Mouse (Mus musculus) hindbrain, embryonic 13.5 days (tissue): ENCODE measurements around the gene Stpg1. TPM values are rescaled to one million over a fixed set of nuclear protein-coding genes. Genes with fewer than 3 reads are reported as not detected.

Experiments used
- ATAC-seq: fragments of 200-750 bp; cut with Nextera tagmentation; 2 replicates; pipeline ENCODE4 v1.8.0; 2017; ENCODE audit warnings: moderate TSS enrichment; ENCODE audit not compliant: low FRiP score
- H3K27ac ChIP-seq: fragments of 300-500 bp; sonication (generic); 2 replicates; pipeline ENCODE4 v1.5.1; 2015; ENCODE audit warnings: inconsistent platforms, mild to moderate bottlenecking, moderate library complexity
- H3K27me3 ChIP-seq: fragments of 300-500 bp; sonication (generic); 2 replicates; pipeline ENCODE4 v1.6.1; 2015; ENCODE audit warnings: mild to moderate bottlenecking, inconsistent platforms
- H3K36me3 ChIP-seq: fragments of 300-500 bp; sonication (generic); 2 replicates; pipeline ENCODE4 v1.6.1; 2015; ENCODE audit warnings: mild to moderate bottlenecking, inconsistent platforms
- H3K4me1 ChIP-seq: fragments of 300-500 bp; sonication (generic); replicated peaks from 2 replicates; pipeline ENCODE4 v1.6.1; 2015; ENCODE audit warnings: inconsistent platforms
- H3K4me2 ChIP-seq: fragments of 300-500 bp; sonication (generic); 2 replicates; pipeline ENCODE4 v1.6.1; 2015; ENCODE audit warnings: inconsistent platforms, mild to moderate bottlenecking, moderate library complexity
- H3K4me3 ChIP-seq: fragments of 300-500 bp; sonication (generic); 2 replicates; pipeline ENCODE4 v1.5.1; 2015; ENCODE audit warnings: mild to moderate bottlenecking, inconsistent platforms
- H3K9ac ChIP-seq: fragments of 300-500 bp; sonication (generic); 2 replicates; pipeline ENCODE4 v1.6.1; 2015; ENCODE audit warnings: mild to moderate bottlenecking, inconsistent platforms
- H3K9me3 ChIP-seq: fragments of 300-500 bp; sonication (generic); 2 replicates; pipeline ENCODE4 v1.6.1; 2016; ENCODE audit warnings: inconsistent platforms
- WGBS: fragments of 180-500 bp; shearing (Covaris S2); methylation state at CpG from one replicate; pipeline ENCODE4 v1.1.7; 2015; 5-methylcytosine and 5-hydroxymethylcytosine counted together
- polyA plus RNA-seq: library from polyadenylated mRNA; unstranded; fragments of >200 nt; fragmentation: Nextera tagmentation; extraction: Ambion mirVana; gene quantifications from 2 replicates; pipeline ENCODE4 v1.2.1, GENCODE M21; 2015

Gene Stpg1
- polyA plus RNA-seq, 1 experiment from 2014 or later = 0.23 TPM

GRCm38 (mm10) chr4:135493691-135494520 lies 684 bp upstream of the Stpg1 start:
- Histone ChIP-seq H3K27me3 (peaks cover 17% of the 10 kb centered on the region; the same call in 1 of the 2 replicates), H3K27ac (peak overlapping the region; percentile 71), H3K4me2 (peak overlapping the region; percentile 94), H3K9me3 (no peaks in the 10 kb centered on the region), H3K4me1 (peaks cover 12% of the 10 kb centered on the region), H3K9ac (peak overlapping the region; percentile 69), H3K4me3 (peak overlapping the region; percentile 71), H3K36me3 (peaks cover 20% of the 10 kb centered on the region)
- peak; percentile 47 for ATAC-seq
- WGBS = 1% methylated on average over 33 of the region's 33 CpGs

GRCm38 (mm10) chr4:135495397-135495791 lies 804 bp downstream of the Stpg1 start:
- 15% methylated on average over 9 of the region's 9 CpGs for WGBS
- Histone ChIP-seq H3K4me3 (peak overlapping the region; percentile 71), H3K4me1 (peaks cover 12% of the 10 kb centered on the region), H3K27ac (peak overlapping the region; percentile 48; the same call in 1 of the 2 replicates), H3K27me3 (peaks cover 16% of the 10 kb centered on the region; the same call in 1 of the 2 replicates), H3K4me2 (peak overlapping the region; percentile 94), H3K9me3 (no peaks in the 10 kb centered on the region), H3K36me3 (peaks cover 6% of the 10 kb centered on the region), H3K9ac (peak overlapping the region; percentile 70)
- no peak for ATAC-seq

- Histone ChIP-seq H3K4me1 (peaks cover 12% of the 10 kb centered on the region), H3K36me3 (peaks cover 2% of the 10 kb centered on the region; the same call in 1 of the 2 replicates), H3K4me3 (no peak overlapping the region), H3K27ac (no peak overlapping the region), H3K9me3 (no peaks in the 10 kb centered on the region), H3K4me2 (peak overlapping the region; percentile 94; the same call in 1 of the 2 replicates), H3K9ac (no peak overlapping the region), H3K27me3 (peaks cover 12% of the 10 kb centered on the region; the same call in 1 of the 2 replicates)
- ATAC-seq = no peak
- 19% methylated on average over 18 of the region's 18 CpGs for WGBS
These were observed 1.2 kb downstream of the Stpg1 start for GRCm38 (mm10) chr4:135495810-135496209.

GRCm38 (mm10) chr4:135498136-135498535 lies 3.5 kb downstream of the Stpg1 start:
- Histone ChIP-seq H3K9ac (0 out of 2 replicates have a peak overlapping the region, but pooled peaks have one; percentile 1), H3K36me3 (no peaks in the 10 kb centered on the region), H3K27me3 (peaks cover 5% of the 10 kb centered on the region; the same call in 1 of the 2 replicates), H3K4me1 (peaks cover 10% of the 10 kb centered on the region), H3K4me3 (no peak overlapping the region), H3K9me3 (no peaks in the 10 kb centered on the region), H3K27ac (no peak overlapping the region), H3K4me2 (no peak overlapping the region)
- WGBS = 85% methylated on average over 6 of the region's 6 CpGs
- ATAC-seq = no peak

GRCm38 (mm10) chr4:135499831-135500230 lies 5.2 kb downstream of the Stpg1 start:
- H3K36me3 ChIP-seq = no peaks in the 10 kb centered on the region
- no peak overlapping the region for H3K4me3 ChIP-seq
- ATAC-seq = no peak
- H3K9ac ChIP-seq = no peak overlapping the region
- no peak overlapping the region for H3K27ac ChIP-seq
- peaks cover 5% of the 10 kb centered on the region; the same call in 1 of the 2 replicates for H3K27me3 ChIP-seq
- no peaks in the 10 kb centered on the region for H3K9me3 ChIP-seq
- H3K4me1 ChIP-seq = peaks cover 5% of the 10 kb centered on the region; the same call in 1 of the 2 replicates
- WGBS = 70% methylated on average over 3 of the region's 3 CpGs
- no peak overlapping the region for H3K4me2 ChIP-seq

- no peak overlapping the region for H3K9ac ChIP-seq
- H3K4me1 ChIP-seq = no peaks in the 10 kb centered on the region
These were observed 7.0 kb downstream of the Stpg1 start for GRCm38 (mm10) chr4:135501587-135501986.

GRCm38 (mm10) chr4:135505794-135506193 lies 11.2 kb downstream of the Stpg1 start:
- H3K4me1 ChIP-seq = peaks cover 9% of the 10 kb centered on the region; the same call in 1 of the 2 replicates
- H3K36me3 ChIP-seq = no peaks in the 10 kb centered on the region
- H3K4me2 ChIP-seq = no peak overlapping the region
- H3K9me3 ChIP-seq = no peaks in the 10 kb centered on the region
- WGBS = 78% methylated on average over 11 of the region's 11 CpGs
- H3K27me3 ChIP-seq = no peaks in the 10 kb centered on the region
- no peak overlapping the region for H3K4me3 ChIP-seq
- H3K27ac ChIP-seq = no peak overlapping the region
- H3K9ac ChIP-seq = no peak overlapping the region
- no peak for ATAC-seq

More at GRCm38 (mm10) chr4:135501587-135501986, 7.0 kb downstream of the Stpg1 start:
- H3K4me2 ChIP-seq = no peak overlapping the region
- H3K9me3 ChIP-seq = no peaks in the 10 kb centered on the region
- WGBS = 46% methylated on average over 4 of the region's 4 CpGs
- no peak overlapping the region for H3K27ac ChIP-seq
- no peaks in the 10 kb centered on the region for H3K36me3 ChIP-seq
- no peak overlapping the region for H3K4me3 ChIP-seq
- no peak for ATAC-seq
- H3K27me3 ChIP-seq = 0 out of 2 replicates have a peak, but pooled peaks cover 3% of the 10 kb centered on the region

- H3K27ac ChIP-seq = no peak overlapping the region
- H3K27me3 ChIP-seq = no peaks in the 10 kb centered on the region
- peaks cover 9% of the 10 kb centered on the region; the same call in 1 of the 2 replicates for H3K4me1 ChIP-seq
- peak overlapping the region; percentile 30; the same call in 1 of the 2 replicates for H3K9ac ChIP-seq
- no peaks in the 10 kb centered on the region for H3K36me3 ChIP-seq
- peak overlapping the region; percentile 50 for H3K4me2 ChIP-seq
- H3K4me3 ChIP-seq = peak overlapping the region; percentile 20
- H3K9me3 ChIP-seq = no peaks in the 10 kb centered on the region
- peak; percentile 65 for ATAC-seq
- WGBS = 12% methylated on average over 22 of the region's 22 CpGs
These were observed 13.2 kb downstream of the Stpg1 start for GRCm38 (mm10) chr4:135507547-135508350.

GRCm38 (mm10) chr4:135508419-135509039 lies 13.9 kb downstream of the Stpg1 start:
- Histone ChIP-seq H3K9ac (peak overlapping the region; percentile 49; the same call in 1 of the 2 replicates), H3K27me3 (no peaks in the 10 kb centered on the region), H3K27ac (no peak overlapping the region), H3K4me2 (peak overlapping the region; percentile 42), H3K9me3 (no peaks in the 10 kb centered on the region), H3K4me3 (0 out of 2 replicates have a peak overlapping the region, but pooled peaks have one; percentile 2), H3K36me3 (no peaks in the 10 kb centered on the region), H3K4me1 (peaks cover 9% of the 10 kb centered on the region; the same call in 1 of the 2 replicates)
- ATAC-seq = no peak
- 14% methylated on average over 13 of the region's 13 CpGs for WGBS

- H3K4me1 ChIP-seq = peaks cover 9% of the 10 kb centered on the region; the same call in 1 of the 2 replicates
- no peak overlapping the region for H3K27ac ChIP-seq
- no peak overlapping the region for H3K9ac ChIP-seq
- WGBS = 66% methylated on average over 12 of the region's 12 CpGs
- no peak for ATAC-seq
- no peaks in the 10 kb centered on the region for H3K36me3 ChIP-seq
- no peaks in the 10 kb centered on the region for H3K9me3 ChIP-seq
- no peaks in the 10 kb centered on the region for H3K27me3 ChIP-seq
- no peak overlapping the region for H3K4me3 ChIP-seq
- no peak overlapping the region for H3K4me2 ChIP-seq
These were observed 14.9 kb downstream of the Stpg1 start for GRCm38 (mm10) chr4:135509515-135509914.

GRCm38 (mm10) chr4:135513865-135514264 lies 19.3 kb downstream of the Stpg1 start:
- Histone ChIP-seq H3K9me3 (no peaks in the 10 kb centered on the region), H3K4me1 (0 out of 2 replicates have a peak, but pooled peaks cover under 1% of the 10 kb centered on the region), H3K36me3 (no peaks in the 10 kb centered on the region), H3K27me3 (no peaks in the 10 kb centered on the region), H3K4me2 (no peak overlapping the region), H3K4me3 (no peak overlapping the region), H3K9ac (no peak overlapping the region), H3K27ac (no peak overlapping the region)
- no peak for ATAC-seq
- 88% methylated on average over 7 of the region's 7 CpGs for WGBS
